Mouse (Mus musculus): Measurements from ENCODE around the gene Fam71f1.
A peak's percentile ranks its signal among the peaks of the same experiment; 100 is the strongest.
"Not testable (repeated sequence)": the region's sequence is repeated elsewhere in the genome, so short reads cannot be mapped to it uniquely, and the experiment has no call there.

Fam71f1 gene

GRCm38 (mm10) chr6:29326961-29327360, 8.0 kb downstream of the Fam71f1 start:
- no peak for DNase-seq (ENCODE audit: low read depth, low spot score)

GRCm38 (mm10) chr6:29329514-29329913, 10.6 kb downstream of the Fam71f1 start:
- DNase-seq (ENCODE audit: low read depth, low spot score), result no peak

DNA sequence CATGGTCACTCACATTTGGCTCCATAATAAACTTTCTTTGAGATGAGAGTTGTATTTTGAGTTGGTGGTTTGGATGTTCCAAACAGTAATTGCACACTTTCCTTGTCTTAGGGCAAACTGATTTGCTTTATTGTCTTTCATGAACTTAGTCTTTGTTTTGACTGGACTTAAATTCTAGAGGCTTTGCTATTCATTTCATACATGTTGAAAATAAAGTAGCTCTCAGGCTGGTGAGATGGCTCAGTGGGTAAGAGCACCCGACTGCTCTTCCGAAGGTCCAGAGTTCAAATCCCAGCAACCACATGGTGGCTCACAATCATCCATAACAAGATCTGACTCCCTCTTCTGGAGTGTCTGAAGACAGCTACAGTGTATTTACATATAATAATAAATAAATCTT, 27.6 kb downstream of the Fam71f1 start:
- DNase-seq (ENCODE audit: low read depth, low spot score), result not testable (repeated sequence)

DNA sequence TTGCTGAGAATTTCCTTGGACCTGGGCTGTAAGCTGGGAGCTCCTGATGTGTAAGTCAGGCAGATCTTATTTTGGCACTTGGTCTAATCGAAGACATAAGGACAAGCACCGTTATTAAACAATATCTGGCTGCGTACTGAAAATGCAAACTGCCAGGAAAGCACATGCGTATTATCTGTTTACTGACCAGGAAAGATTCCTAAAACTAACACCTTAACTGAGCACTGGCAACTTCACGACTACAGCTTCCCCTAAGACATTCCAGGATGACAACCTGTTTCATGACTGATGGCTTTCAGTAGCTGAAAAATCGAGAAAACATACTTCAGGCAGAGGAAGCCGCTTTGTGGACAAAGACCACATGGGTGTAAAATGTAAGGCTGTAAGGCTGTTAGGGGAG, 28.2 kb downstream of the Fam71f1 start:
- DNase-seq (ENCODE audit: low read depth, low spot score), result no peak

DNA sequence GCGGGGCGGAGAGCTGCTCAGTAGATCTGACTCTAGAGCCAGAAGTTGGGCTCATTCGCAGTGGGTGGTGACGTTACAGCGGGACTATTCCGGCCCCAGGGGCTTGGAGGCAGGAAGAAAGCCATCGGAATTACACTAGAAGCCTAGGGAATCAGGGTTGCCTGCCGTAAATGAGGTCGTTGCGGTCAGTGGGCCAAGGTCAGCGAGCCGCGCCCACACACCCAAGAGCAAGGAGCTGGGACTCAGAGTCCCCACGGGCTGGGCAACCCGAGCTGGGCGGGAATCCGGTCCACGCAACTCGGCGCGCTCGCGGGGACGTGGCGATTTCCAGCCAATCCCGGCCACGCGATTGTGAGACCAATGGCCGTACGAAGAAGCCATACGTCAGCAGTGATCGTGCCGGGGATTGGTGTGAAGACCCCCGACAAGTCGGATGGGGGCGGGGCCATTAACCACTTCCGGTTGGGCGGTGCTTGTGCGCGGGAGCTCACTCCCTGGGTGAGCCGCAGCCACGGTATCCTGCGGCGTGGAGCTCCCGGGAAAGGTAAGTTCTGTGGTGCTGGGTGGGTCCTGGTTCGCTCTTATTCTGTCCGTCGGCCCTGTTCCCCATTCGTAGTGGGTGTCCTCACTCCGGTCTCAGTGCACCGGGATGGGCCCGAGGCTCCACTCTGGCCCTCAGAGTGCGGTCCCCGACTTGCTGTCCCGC, 28.9 kb downstream of the Fam71f1 start, which contains the start of gene Calu:
TSS of gene Calu (plus strand) at position 405 of the 706 bp plus-strand sequence.
- DNase-seq (ENCODE audit: low read depth, low spot score), result peak; percentile 99

DNA sequence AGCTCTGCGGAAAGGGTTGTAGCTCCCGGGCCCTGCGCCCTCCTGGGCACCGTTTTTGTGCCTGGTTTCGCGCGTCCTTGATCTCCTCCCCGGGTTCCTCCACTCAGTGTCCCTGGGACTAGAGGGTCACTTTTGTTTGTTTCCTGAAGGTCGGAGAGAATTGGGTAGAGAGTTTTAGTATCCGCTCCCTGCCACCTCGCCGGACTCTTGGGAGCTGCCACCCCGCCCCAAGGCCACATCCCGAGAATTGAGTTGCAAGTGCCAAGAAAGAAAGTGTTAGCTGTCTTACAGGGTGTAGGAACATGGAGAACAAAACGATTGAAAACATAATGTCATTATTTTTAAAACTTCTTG, 29.4 kb downstream of the Fam71f1 start:
- DNase-seq (ENCODE audit: low read depth, low spot score), result no peak

GRCm38 (mm10) chr6:29351613-29352012, 32.7 kb downstream of the Fam71f1 start:
- peak; percentile 64 for DNase-seq (ENCODE audit: low read depth, low spot score)

- DNase-seq (ENCODE audit: low read depth, low spot score), result no peak
These were observed 33.9 kb downstream of the Fam71f1 start for GRCm38 (mm10) chr6:29352816-29353215.

DNA sequence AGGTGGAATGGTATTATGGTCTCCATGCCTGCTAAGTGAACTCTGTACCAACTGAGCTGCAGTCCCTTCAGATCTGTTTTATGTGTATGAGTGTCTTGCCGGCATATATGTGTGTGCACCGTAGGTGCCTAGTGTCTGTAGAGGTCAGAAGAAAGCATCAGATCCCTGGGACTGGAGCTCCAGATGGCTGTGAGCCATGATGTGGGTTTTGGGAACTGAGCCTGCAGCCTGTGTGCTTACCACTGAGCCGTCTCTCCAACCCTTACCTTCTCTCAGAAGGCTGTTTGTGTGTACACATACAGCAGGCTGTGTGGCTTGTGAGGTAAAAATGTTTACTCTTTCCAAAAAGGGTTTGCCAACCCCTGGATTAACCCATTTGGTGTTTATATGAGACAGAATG, 40.4 kb downstream of the Fam71f1 start:
- no peak for DNase-seq (ENCODE audit: low read depth, low spot score)

- no peak for DNase-seq (ENCODE audit: low read depth, low spot score)
These were observed 41.3 kb downstream of the Fam71f1 start for GRCm38 (mm10) chr6:29360211-29360610.

DNA sequence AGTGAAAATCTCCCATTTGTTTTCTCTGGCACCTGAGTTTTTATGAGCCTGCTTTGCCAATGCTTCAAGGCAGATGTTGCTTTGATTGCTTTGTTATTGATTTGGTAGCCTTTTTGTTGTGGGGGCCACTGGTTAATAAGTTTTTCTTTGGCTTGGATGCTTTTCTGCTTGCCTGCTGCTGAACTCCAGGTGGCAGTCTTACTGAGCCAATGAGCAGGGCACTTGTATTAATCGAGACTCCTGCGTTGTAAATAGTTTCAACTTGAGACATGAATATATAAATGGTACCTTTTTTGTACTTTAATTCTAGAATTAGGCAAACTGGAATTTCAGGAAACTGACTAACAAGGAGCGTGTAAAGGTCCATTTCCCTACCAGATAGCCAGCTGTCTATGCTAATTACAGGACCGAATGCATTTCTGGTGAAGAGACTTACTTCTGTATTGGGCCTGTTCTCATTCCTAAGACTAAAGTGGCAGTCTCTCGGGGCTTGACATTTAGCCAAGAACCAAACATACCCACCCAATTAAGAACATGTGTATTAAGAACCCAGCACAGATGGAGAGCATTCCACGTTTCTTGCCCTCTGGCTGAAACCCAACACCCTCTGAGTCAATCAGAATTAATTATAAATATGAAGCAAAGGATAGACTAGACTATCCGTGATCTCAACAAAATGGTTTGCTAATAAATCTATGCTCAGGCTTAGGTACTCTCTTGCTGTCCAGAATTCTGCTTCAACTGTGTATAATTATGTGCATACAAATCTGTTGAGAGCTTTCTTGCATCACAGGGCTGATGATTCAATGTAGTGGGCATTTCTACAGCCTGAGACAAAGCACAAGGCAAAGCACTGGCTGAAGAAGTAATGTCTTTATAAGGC, 43.5 kb downstream of the Fam71f1 start:
- DNase-seq (ENCODE audit: low read depth, low spot score), result no peak

GRCm38 (mm10) chr6:29363129-29363515, 44.2 kb downstream of the Fam71f1 start:
- DNase-seq (ENCODE audit: low read depth, low spot score), result no peak

GRCm38 (mm10) chr6:29365277-29365676, 46.3 kb downstream of the Fam71f1 start:
- DNase-seq (ENCODE audit: low read depth, low spot score), result no peak

GRCm38 (mm10) chr6:29377386-29377785, 58.4 kb downstream of the Fam71f1 start:
- no peak for DNase-seq (ENCODE audit: low read depth, low spot score)

GRCm38 (mm10) chr6:29378678-29379077, 59.7 kb downstream of the Fam71f1 start:
- no peak for DNase-seq (ENCODE audit: low read depth, low spot score)

- no peak for DNase-seq (ENCODE audit: low read depth, low spot score)
These were observed 61.0 kb downstream of the Fam71f1 start for GRCm38 (mm10) chr6:29379954-29380353.

DNA sequence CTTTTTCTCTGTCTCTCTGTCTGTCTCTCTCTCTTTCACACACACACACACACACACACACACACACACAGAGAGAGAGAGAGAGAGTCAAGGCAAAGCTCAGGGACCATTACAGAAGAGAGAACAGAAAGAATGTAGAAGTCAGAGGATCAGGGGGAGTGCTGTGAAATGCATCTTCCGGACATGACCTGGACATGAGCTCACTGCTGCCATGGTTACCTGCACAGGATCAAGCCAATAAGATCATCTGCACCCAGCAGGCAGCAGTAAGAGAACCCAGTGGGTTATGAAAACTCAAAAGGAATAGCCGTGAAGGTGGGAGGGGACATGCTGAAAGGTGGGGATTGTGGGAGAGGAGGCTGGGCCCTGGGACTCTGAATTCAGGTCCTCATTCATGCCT, 63.5 kb downstream of the Fam71f1 start:
- no peak for DNase-seq (ENCODE audit: low read depth, low spot score)

Data from CD4-positive, CD25-positive, alpha-beta regulatory T cell, adult 2 months (primary cell).